Mouse (Mus musculus): ENCODE data around the gene Ceacam1. TPM values are rescaled to one million over a fixed set of nuclear protein-coding genes. Genes with fewer than 3 reads are reported as not detected.

Gene Ceacam1
- 2.9 and 3.0 TPM in 2 replicates for polyA plus RNA-seq (2021; fragmentation: Nextera tagmentation)
- long read RNA-seq, experiment 1, partial matches to known transcripts = 0 of 2 reads
- long read RNA-seq, experiment 1, other reads (novel, unspliced or antisense) = 1 of 2 reads
- long read RNA-seq, experiment 2, partial matches to known transcripts = 0 of 4 reads
- long read RNA-seq, experiment 2, other reads (novel, unspliced or antisense) = 0 of 4 reads

DNA sequence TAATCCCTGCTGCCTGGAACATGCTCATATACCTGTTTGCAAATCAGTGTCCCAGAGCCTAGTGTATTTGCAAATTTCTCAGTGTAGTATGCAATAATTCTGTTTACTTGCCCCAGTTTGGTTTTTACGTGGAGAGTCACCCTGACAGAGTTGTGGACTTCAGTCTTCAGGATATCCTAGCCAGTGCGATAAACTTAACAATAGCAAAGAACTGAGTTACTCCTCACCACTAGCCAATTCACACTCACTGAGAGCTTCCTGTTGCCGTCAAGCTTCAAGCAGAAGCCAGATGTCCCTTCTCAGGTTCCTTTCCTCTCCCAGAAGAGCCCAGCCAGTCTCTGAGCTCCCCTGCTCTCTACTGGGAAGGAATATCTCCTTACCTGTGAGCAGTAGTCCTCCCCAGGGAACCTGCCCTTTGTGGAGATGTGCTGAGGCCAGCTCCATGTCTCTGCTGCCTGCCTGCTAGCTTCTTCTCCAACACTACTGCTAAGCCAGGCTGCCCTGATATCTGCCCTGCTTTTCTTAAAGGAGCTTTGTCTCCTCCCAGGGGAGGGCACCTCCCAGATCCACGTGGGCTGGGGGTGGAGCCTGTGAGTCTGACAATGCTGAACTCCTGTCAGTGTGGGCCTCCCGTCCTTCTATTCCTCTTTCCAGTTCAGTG lies at the start of gene Ceacam1:
Gene Ceacam1, minus strand, starts transcription at position 513 of the 661 bp plus-strand sequence.

GRCm38 (mm10) chr7:25412833-25413441 lies 64.5 kb downstream of the Ceacam1 start, which contains the start of gene Cxcl17:
Gene Cxcl17, minus strand, starts transcription at chr7:25412886.

Other genes starting within 250 kb of the Ceacam1 start
- gene Gsk3a, start 239.8 kb downstream of the Ceacam1 start, polyA plus RNA-seq (2021; fragmentation: Nextera tagmentation) = 8.6 and 17.5 TPM in 2 replicates
- gene Erf, start 226.8 kb downstream of the Ceacam1 start, polyA plus RNA-seq (2021; fragmentation: Nextera tagmentation) = 4.2 and 31.4 TPM in 2 replicates
- gene Cic, start 209.9 kb downstream of the Ceacam1 start, polyA plus RNA-seq (2021; fragmentation: Nextera tagmentation) = 32.2 and 54.4 TPM in 2 replicates
- 49.1 and 57.6 TPM in 2 replicates for gene Pafah1b3, start 179.6 kb downstream of the Ceacam1 start, polyA plus RNA-seq (2021; fragmentation: Nextera tagmentation)
- gene Prr19, start 176.2 kb downstream of the Ceacam1 start, polyA plus RNA-seq (2021; fragmentation: Nextera tagmentation) = 0.11 and 0.16 TPM in 2 replicates
- 8.4 and 31.9 TPM in 2 replicates for gene Tmem145, start 171.5 kb downstream of the Ceacam1 start, polyA plus RNA-seq (2021; fragmentation: Nextera tagmentation)
- 5.8 and 8.3 TPM in 2 replicates for gene Megf8, start 160.4 kb downstream of the Ceacam1 start, polyA plus RNA-seq (2021; fragmentation: Nextera tagmentation)
- gene Cnfn, start 107.9 kb downstream of the Ceacam1 start, polyA plus RNA-seq (2021; fragmentation: Nextera tagmentation) = 0.26 TPM in 1 of 2 replicates, not detected in the other
- gene Lipe, start 78.9 kb downstream of the Ceacam1 start, polyA plus RNA-seq (2021; fragmentation: Nextera tagmentation) = 4.2 and 5.1 TPM in 2 replicates
- gene Cxcl17, start 64.7 kb downstream of the Ceacam1 start, polyA plus RNA-seq (2021; fragmentation: Nextera tagmentation) = not detected in 2 replicates
- 0.23 and 0.42 TPM in 2 replicates for gene Ceacam2, start 62.3 kb upstream of the Ceacam1 start, polyA plus RNA-seq (2021; fragmentation: Nextera tagmentation)
- gene Erich4, start 138.3 kb upstream of the Ceacam1 start, polyA plus RNA-seq (2021; fragmentation: Nextera tagmentation) = 0.16 and 0.23 TPM in 2 replicates
- gene Dmac2, start 141.8 kb upstream of the Ceacam1 start, polyA plus RNA-seq (2021; fragmentation: Nextera tagmentation) = 43.8 and 58.7 TPM in 2 replicates
- 0.31 and 0.63 TPM in 2 replicates for gene B3gnt8, start 149.1 kb upstream of the Ceacam1 start, polyA plus RNA-seq (2021; fragmentation: Nextera tagmentation)
- 22.9 and 33.7 TPM in 2 replicates for gene Bckdha, start 181.4 kb upstream of the Ceacam1 start, polyA plus RNA-seq (2021; fragmentation: Nextera tagmentation)
- gene Exosc5, start 181.6 kb upstream of the Ceacam1 start, polyA plus RNA-seq (2021; fragmentation: Nextera tagmentation) = 32.8 and 35.4 TPM in 2 replicates
- 29.4 and 35.8 TPM in 2 replicates for gene Tmem91, start 197.6 kb upstream of the Ceacam1 start, polyA plus RNA-seq (2021; fragmentation: Nextera tagmentation)
- 39.3 and 53.3 TPM in 2 replicates for gene B9d2, start 203.2 kb upstream of the Ceacam1 start, polyA plus RNA-seq (2021; fragmentation: Nextera tagmentation)
- 0.48 and 2.1 TPM in 2 replicates for gene Tgfb1, start 209.4 kb upstream of the Ceacam1 start, polyA plus RNA-seq (2021; fragmentation: Nextera tagmentation)
- gene Ccdc97, start 241.5 kb upstream of the Ceacam1 start, polyA plus RNA-seq (2021; fragmentation: Nextera tagmentation) = 36.4 and 47.3 TPM in 2 replicates